Mouse (Mus musculus) limb, embryonic 14.5 days (tissue): ENCODE data around the gene Gclc. TPM values are rescaled to one million over a fixed set of nuclear protein-coding genes. Genes with fewer than 3 reads are reported as not detected.
A peak's percentile ranks its signal among the peaks of the same experiment; 100 is the strongest.

Experiments used
- ATAC-seq: fragments of 200-750 bp; cut with Nextera tagmentation; 2 replicates; pipeline ENCODE4 v1.8.0; 2017; ENCODE audit warnings: low read depth, moderate number of reproducible peaks, moderate TSS enrichment; ENCODE audit not compliant: low FRiP score
- DNase-seq: peaks from one replicate; pipeline ENCODE4 v3.0.0-alpha.2; 2015; ENCODE audit warnings: low spot score
- H3K27ac ChIP-seq: fragments of 300-500 bp; sonication (generic); replicated peaks from 2 replicates; pipeline ENCODE4 v1.5.1; 2014; ENCODE audit warnings: low read depth, mild to moderate bottlenecking, low read length, moderate library complexity, mixed read lengths
- H3K27me3 ChIP-seq: fragments of 300-500 bp; sonication (generic); 2 replicates; pipeline ENCODE4 v1.6.1; 2014; ENCODE audit warnings: low read length, mixed read lengths; ENCODE audit not compliant: control insufficient read depth, insufficient read depth
- H3K36me3 ChIP-seq: fragments of 300-500 bp; sonication (generic); 2 replicates; pipeline ENCODE4 v1.6.1; 2014; ENCODE audit warnings: mild to moderate bottlenecking, low read length, moderate library complexity, mixed read lengths; ENCODE audit not compliant: control insufficient read depth, insufficient read depth
- H3K4me1 ChIP-seq: fragments of 300-500 bp; sonication (generic); 2 replicates; pipeline ENCODE4 v1.6.1; 2014; ENCODE audit warnings: antibody characterized with exemption, low read length, mixed read lengths; ENCODE audit not compliant: control insufficient read depth, insufficient read depth
- H3K4me2 ChIP-seq: fragments of 300-500 bp; sonication (generic); replicated peaks from 2 replicates; pipeline ENCODE4 v1.6.1; 2014; ENCODE audit warnings: low read depth, mild to moderate bottlenecking, low read length, moderate library complexity; ENCODE audit not compliant: severe bottlenecking
- H3K4me3 ChIP-seq: fragments of 300-500 bp; sonication (generic); replicated peaks from 2 replicates; pipeline ENCODE4 v1.5.1; 2014; ENCODE audit warnings: low read length
- H3K9ac ChIP-seq: fragments of 300-500 bp; sonication (generic); 2 replicates; pipeline ENCODE4 v1.6.1; 2014; ENCODE audit warnings: mild to moderate bottlenecking, low read depth, low read length, moderate library complexity; ENCODE audit not compliant: severe bottlenecking
- H3K9me3 ChIP-seq: fragments of 300-500 bp; sonication (generic); 2 replicates; pipeline ENCODE4 v1.6.1; 2016; ENCODE audit warnings: low read length; ENCODE audit not compliant: control insufficient read depth
- POLR2A ChIP-seq: fragments of 200-500 bp; IDR thresholded peaks from 2 replicates; pipeline ENCODE4 v1.8.0; 2012; ENCODE audit warnings: inconsistent platforms, mild to moderate bottlenecking, moderate library complexity, borderline replicate concordance; ENCODE audit not compliant: insufficient read depth, insufficient read length; ENCODE audit errors: extremely low read depth
- WGBS: fragments of 180-500 bp; shearing (Covaris S2); extraction: QIAGEN DNeasy Blood & Tissue Kit; methylation state at CpG from one replicate; pipeline ENCODE4 v1.1.7; 2014; 5-methylcytosine and 5-hydroxymethylcytosine counted together
- polyA plus RNA-seq, 2 experiments: library from polyadenylated mRNA; depleted of rRNA in 1 of 2; stranded (reverse) in 1 of 2; unstranded in 1 of 2; fragments of >200 nt; fragmentation: Nextera tagmentation in 1 of 2; extraction: Ambion mirVana in 1 of 2; gene quantifications; 2 replicates each; pipeline versions ENCODE4 v1.2.1 to v1.2.3; 2012 to 2014

Gene Gclc
- polyA plus RNA-seq, 2 experiments, result 14.0 to 17.0 TPM

GRCm38 (mm10) chr9:77776720-77777515 lies 22.6 kb downstream of the Gclc start:
- no peak overlapping the region for H3K27ac ChIP-seq
- no peaks in the 10 kb centered on the region for H3K4me1 ChIP-seq
- ATAC-seq (no peak), DNase-seq (no peak)
- no peak overlapping the region for H3K9ac ChIP-seq
- H3K4me2 ChIP-seq, result no peak overlapping the region
- TF ChIP-seq POLR2A, result no peak
- H3K4me3 ChIP-seq, result no peak overlapping the region
- no peaks in the 10 kb centered on the region for H3K27me3 ChIP-seq
- H3K36me3 ChIP-seq, result peaks cover 24% of the 10 kb centered on the region
- no peaks in the 10 kb centered on the region for H3K9me3 ChIP-seq
- WGBS, result 31% methylated on average over 7 of the region's 7 CpGs

DNA sequence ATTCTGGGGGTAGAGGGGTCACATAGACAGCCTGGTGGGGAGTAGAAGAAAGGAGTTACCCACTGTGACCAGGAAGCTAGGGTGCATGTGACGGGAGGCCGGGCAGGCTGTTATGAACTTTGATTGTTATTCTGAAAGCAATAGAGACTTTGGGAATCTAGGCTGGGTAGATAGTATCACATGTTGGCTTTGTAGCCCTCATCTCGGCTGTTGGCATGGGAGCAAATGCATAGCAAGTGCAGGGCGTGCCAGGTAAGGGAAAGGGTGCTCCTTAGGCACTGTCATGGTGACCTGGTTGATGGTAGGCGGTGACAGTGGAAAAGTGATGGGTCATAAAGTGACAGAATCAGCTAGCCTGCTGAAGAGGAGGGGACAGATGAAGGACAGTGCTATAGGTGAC lies 23.3 kb downstream of the Gclc start:
- WGBS, result 88% methylated on average over 5 of the region's 5 CpGs
- DNase-seq (no peak), ATAC-seq (no peak)
- Histone ChIP-seq H3K9ac (no peak overlapping the region), H3K27me3 (no peaks in the 10 kb centered on the region), H3K4me2 (no peak overlapping the region), H3K36me3 (peaks cover 24% of the 10 kb centered on the region), H3K4me1 (no peaks in the 10 kb centered on the region), H3K9me3 (no peaks in the 10 kb centered on the region), H3K27ac (no peak overlapping the region), H3K4me3 (no peak overlapping the region)
- no peak for TF ChIP-seq POLR2A

- ATAC-seq (no peak), DNase-seq (no peak)
- H3K4me1 ChIP-seq, result no peaks in the 10 kb centered on the region
- H3K4me2 ChIP-seq, result no peak overlapping the region
- H3K9me3 ChIP-seq, result no peaks in the 10 kb centered on the region
- WGBS, result 91% methylated on average over 4 of the region's 4 CpGs
- H3K9ac ChIP-seq, result no peak overlapping the region
- H3K36me3 ChIP-seq, result peaks cover 24% of the 10 kb centered on the region
- no peaks in the 10 kb centered on the region for H3K27me3 ChIP-seq
- TF ChIP-seq POLR2A, result no peak
- H3K27ac ChIP-seq, result no peak overlapping the region
- no peak overlapping the region for H3K4me3 ChIP-seq
These were observed 25.4 kb downstream of the Gclc start for GRCm38 (mm10) chr9:77779711-77780110.

- ATAC-seq, result no peak
- TF ChIP-seq POLR2A, result no peak
- no peaks in the 10 kb centered on the region for H3K27me3 ChIP-seq
- H3K4me1 ChIP-seq, result no peaks in the 10 kb centered on the region
- WGBS, result 44% methylated on average over 5 of the region's 5 CpGs
- H3K9ac ChIP-seq, result no peak overlapping the region
- peaks cover 32% of the 10 kb centered on the region for H3K36me3 ChIP-seq
- no peaks in the 10 kb centered on the region for H3K9me3 ChIP-seq
- peak; percentile 25 for DNase-seq
- no peak overlapping the region for H3K27ac ChIP-seq
- H3K4me3 ChIP-seq, result no peak overlapping the region
- no peak overlapping the region for H3K4me2 ChIP-seq
These were observed 27.3 kb downstream of the Gclc start for GRCm38 (mm10) chr9:77781453-77782163.

- no peak for TF ChIP-seq POLR2A
- DNase-seq (no peak), ATAC-seq (no peak)
- H3K36me3 ChIP-seq, result peaks cover 35% of the 10 kb centered on the region
- H3K4me3 ChIP-seq, result no peak overlapping the region
- H3K9ac ChIP-seq, result no peak overlapping the region
- no peak overlapping the region for H3K27ac ChIP-seq
- no peaks in the 10 kb centered on the region for H3K27me3 ChIP-seq
- H3K4me1 ChIP-seq, result no peaks in the 10 kb centered on the region
- no peak overlapping the region for H3K4me2 ChIP-seq
- H3K9me3 ChIP-seq, result no peaks in the 10 kb centered on the region
- WGBS, result 71% methylated on average over 4 of the region's 4 CpGs
These were observed 27.9 kb downstream of the Gclc start for GRCm38 (mm10) chr9:77782201-77782600.
